Mouse (Mus musculus): ENCODE data around the gene Gm38394.

Gene Gm38394

DNA sequence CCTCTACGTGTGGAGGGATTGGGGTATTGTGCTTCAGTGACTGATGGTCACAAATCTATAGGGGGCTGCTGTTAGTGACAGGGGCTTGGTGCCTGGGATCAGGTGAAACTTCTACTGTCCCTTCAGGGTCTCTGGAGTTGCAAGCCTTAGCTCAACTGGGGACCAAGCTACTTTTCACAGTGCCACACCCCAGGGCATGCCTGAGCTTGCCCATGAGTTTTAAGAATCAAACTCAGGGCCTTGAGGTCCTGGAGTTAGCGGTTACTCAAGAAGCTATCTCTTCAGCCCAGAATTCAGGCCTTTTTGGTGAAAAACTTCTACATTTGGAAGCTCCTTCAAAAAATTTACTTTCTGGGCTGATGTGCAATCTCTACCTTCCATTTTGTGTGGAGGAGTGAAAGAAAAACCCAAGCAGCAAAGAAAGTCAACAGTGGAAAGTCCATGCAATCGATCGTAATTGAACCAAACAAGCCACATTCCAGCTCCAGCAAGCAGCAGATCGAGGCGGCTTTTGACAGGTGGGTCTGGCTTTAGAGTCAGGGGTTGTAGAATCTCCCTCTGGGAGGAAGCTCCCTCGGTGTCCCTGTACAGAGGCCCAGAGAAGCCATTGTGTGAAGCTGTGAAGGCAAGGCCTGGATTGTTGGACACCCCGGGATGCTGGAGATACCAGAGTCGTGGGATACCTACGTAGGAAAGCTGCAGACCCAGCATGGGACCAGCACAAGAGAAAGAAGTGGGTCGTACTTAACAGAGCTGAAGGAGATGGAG lies 3.3 kb upstream of the Gm38394 start:
- DNase-seq (ENCODE audit: low read depth, low spot score) = no peak

DNA sequence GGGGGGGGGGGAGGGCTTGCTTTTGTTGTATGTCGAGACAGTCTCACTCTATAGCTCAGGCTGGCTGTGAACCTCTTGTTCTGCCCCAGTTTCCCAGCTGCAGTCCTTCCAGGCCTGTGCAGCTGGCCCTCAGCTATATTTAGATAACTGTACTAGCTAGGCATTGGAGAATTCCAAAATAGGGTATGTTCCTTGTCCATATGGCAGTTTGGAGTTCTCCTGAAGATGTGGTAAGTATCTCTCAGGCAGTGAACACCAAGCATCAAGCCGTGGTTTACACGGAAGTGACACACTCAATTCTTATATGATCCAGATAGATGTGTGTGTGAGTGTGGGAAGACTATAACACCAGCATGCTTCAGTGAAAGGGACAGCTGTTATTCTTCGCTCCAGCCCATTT lies 2.3 kb upstream of the Gm38394 start:
- no peak for DNase-seq (ENCODE audit: low read depth, low spot score)

DNA sequence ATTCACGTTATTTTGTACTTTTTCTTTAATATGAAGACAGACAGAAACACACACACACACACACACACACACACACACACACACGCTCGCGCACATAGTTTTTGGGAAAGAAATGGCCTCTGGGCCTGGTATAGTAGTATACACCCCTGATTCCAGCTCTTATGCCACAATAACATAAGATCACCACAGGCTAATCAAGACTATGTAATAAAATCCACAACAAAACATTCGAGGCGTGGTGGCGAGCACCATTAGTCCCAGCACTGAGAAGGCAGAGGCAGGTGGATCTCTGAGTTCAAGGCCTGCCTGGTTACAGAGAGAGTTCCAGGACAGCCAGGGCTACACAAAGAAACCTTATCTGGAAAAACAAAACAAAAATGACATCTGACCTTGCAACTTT lies 1.8 kb upstream of the Gm38394 start:
- no peak for DNase-seq (ENCODE audit: low read depth, low spot score)

DNA sequence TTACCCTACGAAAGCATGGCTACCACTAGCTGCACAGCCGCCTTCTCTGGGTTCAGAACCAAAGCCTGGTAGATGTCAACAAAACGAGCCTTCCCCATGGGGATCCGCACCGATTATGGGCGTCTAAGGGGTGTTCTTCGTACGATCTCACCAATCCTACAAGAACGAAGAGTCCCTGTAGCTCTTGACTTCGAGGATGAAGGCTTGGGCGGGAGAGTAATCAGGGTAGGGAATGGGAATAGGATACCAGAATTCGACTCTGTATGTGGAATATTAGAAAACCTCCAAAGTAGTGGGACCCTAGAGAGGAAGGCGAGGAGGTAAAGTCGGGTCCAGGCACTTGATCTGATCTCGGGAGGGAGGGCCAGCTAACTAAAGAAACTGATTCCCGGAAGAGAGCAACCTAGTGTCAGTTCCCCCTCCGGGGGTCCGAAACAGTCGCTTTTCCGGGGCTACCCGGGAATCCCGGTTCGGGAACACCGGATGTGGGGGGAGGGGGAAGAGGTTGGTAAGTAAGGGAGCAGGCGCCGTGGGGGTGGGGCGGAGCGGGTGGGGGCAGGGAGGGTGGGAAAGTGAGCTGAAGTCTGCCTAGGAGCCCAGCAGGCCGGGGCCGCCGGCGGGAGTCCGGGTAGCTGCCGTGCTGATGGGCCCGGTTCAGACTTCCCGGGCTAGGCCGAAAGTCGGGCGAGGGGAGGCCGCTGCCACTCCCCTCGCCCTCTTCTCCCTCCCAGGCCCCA lies 484 bp downstream of the Gm38394 start, which contains the start of gene Zbed6:
Gene Zbed6 (minus strand): TSS at position 420 of the 737 bp plus-strand sequence.
- DNase-seq (ENCODE audit: low read depth, low spot score) = peak; percentile 36

DNA sequence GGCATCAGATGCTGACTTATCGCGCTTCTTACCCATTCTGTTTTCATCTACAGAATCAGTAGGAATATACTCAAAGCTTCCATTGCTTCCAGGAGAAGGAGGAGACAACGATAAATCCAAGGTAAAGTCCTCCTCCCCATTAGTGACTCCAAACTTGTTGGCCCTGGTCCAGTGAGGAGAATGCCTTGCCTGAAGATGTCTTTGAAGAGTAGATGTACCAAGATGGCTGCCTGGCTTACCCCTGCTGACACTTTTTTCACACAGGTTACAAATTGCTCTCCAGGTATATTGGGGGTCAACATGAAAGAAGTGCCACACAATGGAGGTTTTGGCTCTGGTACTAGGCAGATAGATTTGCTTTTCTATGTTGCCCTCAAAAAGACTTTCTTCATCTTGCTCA lies 2.2 kb downstream of the Gm38394 start:
- no peak for DNase-seq (ENCODE audit: low read depth, low spot score)

DNA sequence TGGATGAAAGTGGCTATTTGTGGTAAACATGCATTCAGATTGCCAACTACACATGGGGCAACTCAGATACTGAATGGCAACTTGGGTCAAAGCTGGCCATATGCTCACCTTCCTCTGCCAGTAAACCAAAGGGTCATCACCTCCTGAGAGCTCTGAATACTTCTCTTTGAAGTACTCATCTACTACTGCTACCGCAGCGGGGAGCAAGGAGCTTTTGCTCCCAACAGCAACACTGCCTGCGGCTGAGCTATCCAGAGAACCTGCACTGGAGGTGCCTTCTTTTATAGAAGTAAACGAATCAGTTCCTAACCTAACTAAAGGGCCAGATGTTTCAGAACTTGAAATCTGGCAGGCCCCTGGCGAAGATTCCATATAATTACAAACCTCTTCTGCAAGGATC lies 4.3 kb downstream of the Gm38394 start:
- DNase-seq (ENCODE audit: low read depth, low spot score) = no peak

DNA sequence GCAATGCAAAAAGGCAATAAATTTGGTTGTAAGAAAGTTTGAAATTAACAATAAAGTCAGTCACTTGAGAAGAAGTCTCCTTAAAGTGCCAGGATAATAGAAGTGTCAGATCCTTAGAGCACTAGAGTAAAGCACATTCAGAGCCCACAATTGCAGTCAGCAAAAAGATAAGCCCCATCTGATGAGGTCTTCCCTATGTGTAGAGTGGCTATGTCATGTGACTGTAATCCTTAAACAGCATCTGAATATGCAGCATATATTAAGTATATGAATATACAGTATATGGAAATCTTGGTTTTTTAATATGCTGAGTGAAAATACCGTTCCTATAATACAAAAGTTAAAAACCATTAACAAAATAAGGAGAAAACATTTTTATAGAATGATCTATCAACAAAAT lies 8.1 kb downstream of the Gm38394 start:
- no peak for DNase-seq (ENCODE audit: low read depth, low spot score)

DNA sequence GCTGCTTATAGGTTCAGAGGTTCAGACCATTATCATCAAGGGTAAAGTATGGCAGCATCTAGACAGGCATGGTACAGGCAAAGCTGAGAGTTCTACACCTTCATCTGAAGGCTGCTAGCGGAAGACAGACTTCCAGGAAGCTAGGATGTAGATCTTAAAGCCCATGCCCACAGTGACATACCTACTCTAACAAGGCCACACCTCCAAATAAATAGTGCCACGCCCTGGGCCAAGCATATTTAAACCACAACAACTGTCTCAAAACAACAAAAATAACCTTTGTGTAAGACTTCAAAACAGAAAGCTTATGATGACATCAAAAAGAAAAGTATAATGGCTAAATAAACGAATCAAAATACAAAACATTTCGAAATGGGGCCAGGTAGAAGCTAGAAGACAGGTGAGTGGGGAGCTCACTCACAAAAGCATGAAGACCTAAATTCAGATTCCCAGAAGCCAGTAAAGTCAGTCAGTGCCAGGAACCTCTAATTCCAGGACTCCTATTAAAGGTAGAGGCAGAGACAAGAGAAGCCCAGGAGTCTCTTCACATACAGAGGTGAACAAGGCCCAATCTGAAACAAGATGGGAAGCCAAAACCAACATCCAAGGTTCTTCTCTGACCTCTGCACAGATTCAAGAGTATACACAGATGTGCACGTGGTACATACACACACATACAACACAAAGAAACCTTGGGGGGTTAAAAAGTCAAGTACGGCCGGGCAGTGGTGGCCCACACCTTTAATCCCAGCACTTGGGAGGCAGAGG lies 10.6 kb downstream of the Gm38394 start:
- no peak for DNase-seq (ENCODE audit: low read depth, low spot score)

DNA sequence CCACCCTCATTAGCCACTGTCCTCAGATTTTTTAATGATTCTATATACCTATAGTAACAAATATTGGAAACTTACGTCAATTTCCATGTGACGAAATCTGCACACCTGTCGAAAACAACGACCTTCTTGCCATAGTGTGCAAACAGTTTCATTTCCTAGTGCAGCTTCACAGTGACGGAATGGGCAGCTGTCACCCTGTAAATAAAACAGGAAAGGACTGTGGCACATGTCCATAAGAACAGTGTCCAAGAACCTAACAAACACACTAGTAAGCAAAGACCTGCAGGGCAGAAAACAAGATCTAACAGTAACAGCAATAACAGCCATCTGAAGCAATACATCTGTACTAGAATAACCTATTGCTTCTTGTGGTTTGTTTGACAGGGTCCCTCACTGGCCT lies 15.5 kb downstream of the Gm38394 start:
- no peak for DNase-seq (ENCODE audit: low read depth, low spot score)

DNA sequence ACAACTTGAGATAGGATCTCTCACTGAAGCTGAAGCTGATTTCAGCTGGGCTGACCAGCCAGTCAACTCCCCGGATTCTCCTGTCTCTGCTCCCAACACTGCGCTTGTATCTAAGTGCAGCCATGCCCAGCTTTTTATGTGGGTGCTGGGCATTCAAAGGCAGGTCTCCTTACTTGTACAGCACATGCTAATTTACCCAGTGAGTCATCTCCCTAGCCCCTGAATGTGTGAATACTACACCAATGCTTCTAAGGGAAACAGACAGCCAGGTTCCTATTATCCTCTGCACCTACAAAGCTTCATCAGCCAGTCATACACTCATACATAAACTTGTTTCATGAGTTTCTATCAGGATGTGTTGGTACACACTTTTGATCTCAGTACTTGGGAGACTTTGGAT lies 20.0 kb downstream of the Gm38394 start:
- DNase-seq (ENCODE audit: low read depth, low spot score) = no peak

DNA sequence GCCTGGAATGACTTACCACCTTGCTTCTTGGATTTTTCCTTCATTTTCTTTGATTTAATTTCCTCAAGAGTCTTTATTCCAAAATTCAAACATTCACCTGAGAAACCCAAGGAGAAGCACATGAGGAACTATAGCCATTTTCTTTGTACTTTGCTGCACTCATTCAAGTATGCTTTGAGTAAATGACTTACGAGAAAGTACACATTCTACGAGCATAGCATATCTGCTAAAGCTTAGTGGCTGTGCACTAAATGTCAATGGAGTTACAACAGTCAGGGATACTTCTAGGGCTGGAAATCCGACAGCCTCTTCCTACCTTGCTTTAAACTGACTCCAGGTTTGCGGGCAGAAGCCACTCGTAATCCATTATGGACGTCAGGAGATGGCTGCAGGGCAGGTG lies 22.6 kb downstream of the Gm38394 start:
- no peak for DNase-seq (ENCODE audit: low read depth, low spot score)

DNA sequence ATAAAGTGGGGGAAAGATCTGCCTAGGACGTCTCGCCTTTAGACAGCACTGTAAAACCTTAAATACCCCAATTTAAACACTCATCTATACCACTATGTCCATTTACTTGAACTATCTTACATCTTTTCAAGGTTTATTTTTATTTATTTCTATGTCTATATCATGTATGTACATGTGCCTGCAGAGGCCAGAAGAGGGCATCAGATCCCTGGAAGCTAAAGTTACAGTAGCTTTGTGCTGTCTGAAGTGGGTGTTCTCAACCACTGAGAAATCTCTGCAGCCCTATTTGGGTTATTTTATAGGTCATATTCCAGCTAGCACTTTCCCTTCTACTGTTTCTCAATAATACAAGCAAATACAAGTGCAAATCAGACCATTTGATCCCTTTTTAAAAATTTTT lies 28.9 kb downstream of the Gm38394 start:
- DNase-seq (ENCODE audit: low read depth, low spot score) = no peak

DNA sequence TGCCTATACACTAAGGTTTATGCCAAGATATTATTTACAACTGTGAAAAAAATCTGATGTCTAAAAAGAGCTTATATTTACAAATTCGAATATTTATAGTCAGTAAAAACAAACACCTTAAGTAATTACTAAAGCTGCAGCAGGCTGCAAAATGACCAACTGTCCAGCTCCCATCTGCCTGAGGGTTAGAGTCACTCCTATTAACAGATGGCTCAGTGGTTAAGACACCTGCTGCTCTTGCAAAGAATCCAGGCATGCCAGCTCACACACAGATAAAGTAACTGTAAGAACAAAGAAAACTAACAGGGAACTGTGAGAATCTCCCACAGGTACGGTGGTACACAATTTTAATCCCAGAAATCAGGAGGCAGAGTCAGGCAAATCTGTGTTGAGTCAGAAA lies 36.1 kb downstream of the Gm38394 start:
- no peak for DNase-seq (ENCODE audit: low read depth, low spot score)

DNA sequence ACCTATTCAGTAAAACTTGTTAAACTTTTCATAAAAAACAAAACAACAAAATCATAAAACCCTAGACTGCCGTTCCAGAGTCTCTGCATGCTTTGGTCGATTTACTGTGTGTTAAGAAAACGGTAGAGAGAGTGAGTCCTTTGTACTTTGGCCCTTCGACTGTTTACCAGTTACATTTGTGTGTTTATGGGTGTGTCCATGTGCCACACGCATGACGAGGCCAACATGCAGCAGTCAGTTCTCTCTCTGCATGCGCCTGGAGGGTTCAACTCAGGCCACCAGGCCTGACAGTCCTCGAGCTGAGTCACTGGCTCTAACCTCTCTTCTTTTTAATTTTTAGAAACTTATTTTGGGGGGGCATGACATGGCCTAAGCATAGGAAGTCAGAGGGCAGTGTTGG lies 42.8 kb downstream of the Gm38394 start:
- DNase-seq (ENCODE audit: low read depth, low spot score) = no peak

DNA sequence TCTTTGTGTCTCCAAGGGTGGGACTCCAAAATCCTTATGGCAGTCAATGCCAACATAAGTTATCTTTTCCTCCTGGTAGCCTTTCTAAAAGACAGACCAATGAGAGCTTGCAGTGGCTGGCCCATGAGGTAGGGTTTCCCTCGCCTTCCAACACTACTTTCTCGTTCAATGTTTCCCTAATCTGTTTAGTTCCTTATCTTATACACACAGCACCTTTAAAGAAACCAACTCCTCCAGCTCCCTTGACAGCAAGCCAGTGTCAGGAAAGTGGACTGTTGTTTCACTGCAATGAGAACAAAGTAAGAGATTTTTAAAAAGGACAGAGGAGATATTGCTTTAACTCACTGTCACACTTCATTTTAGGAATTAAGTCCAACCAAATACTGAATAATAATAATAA lies 43.2 kb downstream of the Gm38394 start:
- DNase-seq (ENCODE audit: low read depth, low spot score) = no peak

DNA sequence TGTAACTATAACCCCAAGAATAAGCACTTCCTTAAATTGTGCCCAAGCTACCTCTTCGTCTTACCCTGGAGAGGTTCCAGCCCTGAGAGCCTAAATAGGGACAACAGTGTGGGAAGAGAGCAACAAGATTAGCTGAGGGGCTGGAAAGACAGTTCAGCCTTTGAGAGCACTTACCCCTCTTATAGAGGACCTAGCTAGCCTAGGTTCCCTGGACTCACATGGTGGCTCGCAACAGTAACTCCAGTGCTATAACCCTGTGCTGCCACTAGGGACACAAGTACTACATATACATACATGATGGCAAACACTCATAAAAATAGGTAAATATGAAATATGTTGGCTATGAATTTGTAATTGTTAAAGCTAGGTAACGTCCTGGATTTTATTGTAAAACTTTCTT lies 47.3 kb downstream of the Gm38394 start:
- no peak for DNase-seq (ENCODE audit: low read depth, low spot score)

DNA sequence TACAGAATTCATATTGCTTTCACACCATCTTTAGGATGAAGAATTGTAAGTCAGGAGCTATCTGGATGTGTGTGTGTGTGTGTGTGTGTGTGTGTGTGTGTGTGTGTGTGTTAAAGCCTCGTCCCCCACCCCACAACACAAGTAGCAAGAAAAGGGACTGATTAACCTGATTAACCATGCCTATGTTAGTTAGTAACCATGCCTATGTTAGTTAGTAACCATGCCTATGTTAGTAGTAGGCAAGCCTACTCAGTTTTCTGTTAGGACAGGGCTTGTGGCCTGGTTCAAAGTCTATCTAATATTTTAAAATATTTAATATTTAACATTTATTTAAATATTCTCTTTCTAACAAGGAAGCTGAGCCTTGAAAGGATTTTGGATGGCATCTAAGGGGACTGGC lies 49.7 kb downstream of the Gm38394 start:
- no peak for DNase-seq (ENCODE audit: low read depth, low spot score)

DNA sequence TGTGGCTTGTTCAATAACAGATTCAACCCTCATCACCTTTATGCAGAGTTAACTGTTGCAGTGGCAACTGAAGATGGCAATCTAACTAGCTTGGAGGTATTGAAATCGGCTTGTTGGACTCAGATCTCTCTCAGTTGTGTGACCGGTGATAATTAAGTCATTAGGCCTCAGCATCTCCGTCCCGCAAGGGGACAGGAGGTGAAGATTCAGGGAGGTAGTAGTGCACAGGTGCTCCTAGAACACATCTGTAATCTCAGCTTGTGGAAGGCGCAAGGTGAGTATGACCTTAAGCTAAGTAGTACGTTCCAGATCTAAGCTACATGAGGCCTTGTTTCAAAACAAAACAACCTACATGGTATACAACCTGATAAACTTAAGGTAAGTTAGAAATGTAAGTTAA lies 50.5 kb downstream of the Gm38394 start:
- no peak for DNase-seq (ENCODE audit: low read depth, low spot score)

DNA sequence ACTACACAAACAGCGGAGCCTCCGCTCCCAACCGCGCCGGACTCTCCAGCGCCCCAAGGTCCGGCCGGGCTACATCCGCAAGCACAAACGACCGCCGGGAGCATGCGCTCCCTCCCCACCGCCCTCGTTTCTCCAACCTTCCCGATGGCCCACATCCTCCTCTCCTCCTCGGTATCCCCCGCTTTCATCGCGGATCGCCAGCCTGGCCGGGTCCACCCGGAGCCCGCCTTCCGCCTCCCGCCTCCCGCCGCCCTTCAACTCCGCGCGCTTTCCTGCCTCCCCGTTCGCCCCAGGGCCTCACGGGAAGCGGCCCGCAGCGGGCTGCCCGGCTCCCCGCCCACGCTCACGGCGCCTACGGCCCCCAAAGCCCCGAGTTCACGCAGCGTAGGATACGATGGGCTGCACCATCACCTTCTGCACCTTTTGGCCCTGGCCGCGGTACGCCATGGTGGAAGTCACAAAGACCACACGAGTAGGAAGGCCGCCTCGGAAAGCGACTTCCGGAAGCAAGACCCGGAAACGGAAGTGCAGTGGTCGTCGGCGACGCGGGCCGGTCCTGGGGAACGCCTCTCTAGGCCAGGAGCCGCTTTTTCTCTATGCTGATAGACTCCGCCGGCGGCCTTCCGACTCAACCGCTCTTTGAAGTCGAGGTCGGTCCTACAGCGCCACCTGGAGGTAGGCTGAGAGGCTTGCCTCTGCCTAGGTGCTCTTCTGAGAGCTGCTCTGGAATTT lies 51.2 kb downstream of the Gm38394 start, which contains the start of gene Snrpe:
Gene Snrpe (minus strand): TSS at position 521 of the 732 bp plus-strand sequence.
- DNase-seq (ENCODE audit: low read depth, low spot score) = peak; percentile 96

DNA sequence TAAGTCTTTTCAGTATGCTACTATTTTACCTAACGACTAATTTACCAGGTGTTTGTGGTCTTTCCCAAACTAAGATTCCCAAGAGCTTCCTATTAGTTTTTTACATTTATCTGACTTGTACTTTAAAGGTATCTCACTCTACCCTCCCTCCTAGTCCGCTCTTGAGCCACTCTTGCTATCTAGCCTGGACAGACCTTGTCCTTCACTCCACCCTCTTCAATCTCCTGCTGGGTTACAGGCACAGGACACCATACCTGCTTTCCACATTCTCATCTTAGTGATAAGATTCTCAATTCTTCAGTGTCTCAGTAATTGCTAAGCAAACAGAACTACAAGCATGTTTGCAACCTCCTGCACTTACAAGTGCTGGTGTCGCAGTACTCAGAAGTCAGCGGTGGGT lies 57.9 kb downstream of the Gm38394 start:
- DNase-seq (ENCODE audit: low read depth, low spot score) = no peak

DNA sequence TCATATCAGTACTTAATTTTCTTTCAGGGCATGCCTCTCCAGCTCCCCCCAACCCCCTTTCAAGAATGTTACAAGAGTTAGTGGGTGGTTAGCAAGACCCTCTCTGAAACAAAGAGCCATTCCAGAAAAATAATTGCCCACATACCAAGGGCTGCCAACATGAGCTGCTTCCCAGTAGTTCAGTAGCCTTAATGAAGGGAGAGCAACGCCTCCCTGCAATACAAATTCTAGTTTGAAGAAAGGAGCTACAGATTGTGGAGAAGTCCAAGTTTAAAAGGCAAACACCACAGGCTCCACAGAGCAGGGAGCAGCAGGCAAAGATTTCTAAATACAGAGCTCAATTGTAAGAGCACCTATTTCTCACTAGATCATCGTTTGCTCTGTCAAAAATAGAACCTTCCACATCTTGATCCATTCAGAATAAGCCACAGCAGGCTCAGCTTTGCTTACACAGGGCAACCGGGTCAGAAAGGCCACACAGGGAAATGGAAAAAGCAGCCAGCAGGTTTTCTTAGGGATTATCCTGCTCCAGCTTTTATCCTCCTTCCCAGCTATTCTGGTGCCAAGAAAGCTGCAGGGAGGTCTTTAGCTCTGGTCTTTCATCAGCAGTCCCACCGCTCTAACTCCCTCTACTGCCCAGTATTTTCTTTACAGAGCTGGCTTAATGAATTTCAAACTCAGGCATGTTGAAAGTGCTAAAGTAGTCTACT lies 64.7 kb downstream of the Gm38394 start:
- DNase-seq (ENCODE audit: low read depth, low spot score) = peak; percentile 51
